Mouse (Mus musculus) small intestine, adult 2 months (tissue): ENCODE measurements around the gene Maml2.

Experiments
- CTCF ChIP-seq: fragments of 200-500 bp; IDR thresholded peaks from 2 replicates; pipeline ENCODE4 v1.5.1; 2012; ENCODE audit warnings: low read depth, mild to moderate bottlenecking, control low read depth, inconsistent platforms, low read length, moderate library complexity, mixed read lengths; ENCODE audit not compliant: insufficient replicate concordance, insufficient read length; ENCODE audit errors: extremely low read depth
- POLR2A ChIP-seq: fragments of 200-500 bp; IDR thresholded peaks from 2 replicates; pipeline ENCODE4 v1.6.1; 2012; ENCODE audit warnings: low read depth, mild to moderate bottlenecking, control low read depth, inconsistent platforms, low read length, moderate library complexity

- TF ChIP-seq POLR2A (no peak), CTCF (no peak)
Observed at GRCm38 (mm10) chr9:13599800-13600199, 302.0 kb downstream of the Maml2 start.
